Mouse (Mus musculus): Measurements from ENCODE around the gene Cib1. TPM values are rescaled to one million over a fixed set of nuclear protein-coding genes. Genes with fewer than 3 reads are reported as not detected.

The Cib1 gene
- polyA plus RNA-seq (2015; fragmentation: Nextera tagmentation; extraction: Ambion mirVana), result 62.5 and 69.4 TPM in 2 replicates

DNA sequence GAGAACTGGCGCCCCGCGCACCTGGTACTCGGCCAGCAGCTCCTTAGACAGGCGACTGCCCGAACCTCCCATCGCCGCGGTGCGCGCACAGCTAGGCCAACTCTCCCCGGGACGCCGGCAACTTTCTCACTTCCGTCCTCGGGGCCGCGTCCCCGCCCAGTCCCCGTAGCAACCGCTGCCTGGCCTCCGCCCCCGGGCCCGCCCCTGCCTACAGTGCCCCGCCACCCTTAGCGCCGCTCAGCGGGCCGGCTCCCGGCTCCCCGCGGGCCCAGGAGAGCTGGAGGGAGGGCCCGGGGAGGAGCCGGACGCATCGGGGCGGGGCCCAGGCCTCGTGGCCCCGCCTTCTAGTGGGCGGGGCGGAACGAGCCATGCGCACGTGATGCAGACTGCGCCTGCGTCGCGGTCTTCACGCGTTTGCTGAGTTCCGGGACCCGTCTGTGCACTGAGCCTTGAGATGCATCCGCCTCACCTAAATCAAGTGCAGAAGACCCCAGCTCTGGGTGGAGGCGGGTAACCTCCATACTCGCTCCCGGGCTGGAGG, at the start of gene Cib1, which contains the start of gene Gdpgp1:
TSS of gene Cib1 (minus strand) at position 325 of the 541 bp plus-strand sequence.
TSS of gene Gdpgp1 (plus strand) at position 377 of the 541 bp plus-strand sequence.
- peak within 1 kb of the TSS; percentile 64 for H3K4me3 ChIP-seq
- WGBS, result under 1% methylated on average over 55 of the region's 56 CpGs
- H3K27ac ChIP-seq, result peak within 1 kb of the TSS; percentile 69
- H3K9ac ChIP-seq, result peak within 1 kb of the TSS; percentile 60
- H3K9me3 ChIP-seq, result no peaks in the 10 kb centered on the region
- ATAC-seq (ENCODE audit: insufficient number of reproducible peaks, low FRiP score, low TSS enrichment, low read depth), result peak; percentile 98
- H3K27me3 ChIP-seq, result no peaks in the 10 kb centered on the region
- H3K4me2 ChIP-seq, result peak within 1 kb of the TSS; percentile 80
- peaks cover 10% of the 10 kb centered on the region for H3K36me3 ChIP-seq
- H3K4me1 ChIP-seq, result peaks cover 16% of the 10 kb centered on the region

GRCm38 (mm10) chr7:80281646-80282045, 49.0 kb upstream of the Cib1 start:
- Histone ChIP-seq H3K4me3 (no peak overlapping the region), H3K9me3 (no peaks in the 10 kb centered on the region), H3K4me1 (no peaks in the 10 kb centered on the region), H3K27me3 (no peaks in the 10 kb centered on the region), H3K9ac (no peak overlapping the region), H3K27ac (no peak overlapping the region), H3K36me3 (peaks cover 78% of the 10 kb centered on the region), H3K4me2 (no peak overlapping the region)
- ATAC-seq (ENCODE audit: insufficient number of reproducible peaks, low FRiP score, low TSS enrichment, low read depth), result no peak
- WGBS, result 86% methylated on average over 3 of the region's 3 CpGs

DNA sequence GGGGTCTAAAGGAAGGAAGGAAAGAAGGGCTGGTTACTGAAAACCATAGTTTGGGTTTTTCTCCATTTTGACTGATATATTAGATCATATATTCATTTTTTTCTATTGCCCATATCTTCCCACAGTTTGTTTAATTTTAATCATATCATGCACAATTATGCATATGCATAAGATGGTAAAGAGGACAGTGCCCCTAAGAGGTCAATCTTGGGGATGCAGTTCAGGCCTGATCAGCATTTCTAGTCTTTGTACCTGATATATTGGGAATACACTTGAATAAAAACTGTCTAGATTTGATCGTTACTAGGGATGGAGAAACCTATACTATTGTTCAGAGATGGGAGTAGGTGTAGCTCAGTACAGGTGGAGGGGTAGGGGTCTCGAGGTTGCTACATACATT, 48.4 kb upstream of the Cib1 start:
- Histone ChIP-seq H3K9me3 (no peaks in the 10 kb centered on the region), H3K4me3 (no peak overlapping the region), H3K27me3 (no peaks in the 10 kb centered on the region), H3K27ac (no peak overlapping the region), H3K4me1 (no peaks in the 10 kb centered on the region), H3K9ac (no peak overlapping the region), H3K4me2 (no peak overlapping the region), H3K36me3 (peaks cover 78% of the 10 kb centered on the region)
- 86% methylated on average over 2 of the region's 2 CpGs for WGBS
- ATAC-seq (ENCODE audit: insufficient number of reproducible peaks, low FRiP score, low TSS enrichment, low read depth), result no peak

DNA sequence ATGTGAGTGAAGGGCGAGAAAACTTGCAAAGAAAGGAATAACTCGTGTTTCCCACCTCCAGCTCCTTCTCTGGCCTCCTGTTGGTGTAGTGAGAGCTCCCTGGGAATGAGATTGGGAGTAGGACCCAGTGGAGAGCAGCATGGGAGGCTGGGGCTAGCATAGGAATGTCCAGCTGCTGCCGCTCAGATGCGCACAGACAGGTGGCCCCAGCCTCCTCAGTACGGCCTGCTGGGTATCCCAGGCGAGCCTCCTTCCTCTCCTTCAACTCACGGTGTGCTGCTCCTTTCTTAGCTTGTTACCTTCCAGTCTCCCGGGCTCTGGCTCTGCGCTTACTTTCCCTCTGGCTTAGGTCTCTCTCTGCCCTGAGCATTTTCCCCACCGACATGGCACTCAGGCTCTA, 47.4 kb upstream of the Cib1 start:
- Histone ChIP-seq H3K4me1 (no peaks in the 10 kb centered on the region), H3K27ac (no peak overlapping the region), H3K9me3 (no peaks in the 10 kb centered on the region), H3K4me2 (no peak overlapping the region), H3K27me3 (no peaks in the 10 kb centered on the region), H3K36me3 (peaks cover 75% of the 10 kb centered on the region), H3K9ac (no peak overlapping the region), H3K4me3 (no peak overlapping the region)
- WGBS, result 79% methylated on average over 10 of the region's 10 CpGs
- ATAC-seq (ENCODE audit: insufficient number of reproducible peaks, low FRiP score, low TSS enrichment, low read depth), result no peak

DNA sequence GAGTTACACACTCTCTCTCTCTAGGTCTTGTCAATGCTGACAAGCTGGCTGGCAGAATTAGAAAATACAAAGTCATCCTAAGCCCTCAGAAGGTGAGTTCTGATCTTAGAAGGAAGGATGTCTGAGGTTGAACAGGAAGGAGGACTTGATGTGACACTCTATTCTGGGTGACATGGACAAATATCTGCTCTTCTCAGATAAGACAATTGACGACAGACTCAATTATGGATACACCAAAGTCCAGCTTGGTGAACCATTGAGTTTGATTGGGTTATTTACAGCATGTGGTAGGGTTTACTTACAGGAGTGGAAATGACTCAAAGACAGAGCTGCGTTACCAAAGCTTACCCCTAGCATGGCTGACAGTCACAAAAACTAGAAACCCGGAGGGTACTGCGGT, 43.8 kb upstream of the Cib1 start:
- 97% methylated on average over 4 of the region's 4 CpGs for WGBS

GRCm38 (mm10) chr7:80273456-80273855, 40.8 kb upstream of the Cib1 start:
- no peak overlapping the region for H3K4me2 ChIP-seq
- H3K4me1 ChIP-seq, result peaks cover 14% of the 10 kb centered on the region
- H3K27me3 ChIP-seq, result no peaks in the 10 kb centered on the region
- H3K27ac ChIP-seq, result no peak overlapping the region
- no peak overlapping the region for H3K4me3 ChIP-seq
- no peak overlapping the region for H3K9ac ChIP-seq
- H3K36me3 ChIP-seq, result peaks cover 60% of the 10 kb centered on the region
- H3K9me3 ChIP-seq, result 0 out of 2 replicates have a peak, but pooled peaks cover 4% of the 10 kb centered on the region
- no peak for ATAC-seq (ENCODE audit: insufficient number of reproducible peaks, low FRiP score, low TSS enrichment, low read depth)
- 94% methylated on average over 2 of the region's 2 CpGs for WGBS

More for the DNA sequence above, 43.8 kb upstream of the Cib1 start:
- H3K4me1 ChIP-seq, result no peaks in the 10 kb centered on the region
- H3K9ac ChIP-seq, result no peak overlapping the region
- no peak overlapping the region for H3K4me2 ChIP-seq
- no peak overlapping the region for H3K27ac ChIP-seq
- no peaks in the 10 kb centered on the region for H3K27me3 ChIP-seq
- ATAC-seq (ENCODE audit: insufficient number of reproducible peaks, low FRiP score, low TSS enrichment, low read depth), result no peak
- H3K9me3 ChIP-seq, result 0 out of 2 replicates have a peak, but pooled peaks cover 4% of the 10 kb centered on the region
- H3K36me3 ChIP-seq, result peaks cover 73% of the 10 kb centered on the region
- no peak overlapping the region for H3K4me3 ChIP-seq

GRCm38 (mm10) chr7:80269751-80270255, 37.2 kb upstream of the Cib1 start:
- H3K36me3 ChIP-seq, result peaks cover 48% of the 10 kb centered on the region
- H3K4me1 ChIP-seq, result peaks cover 16% of the 10 kb centered on the region
- peak overlapping the region; percentile 89 for H3K4me2 ChIP-seq
- H3K27ac ChIP-seq, result peak overlapping the region; percentile 57
- H3K4me3 ChIP-seq, result peak overlapping the region; percentile 83
- under 1% methylated on average over 23 of the region's 23 CpGs for WGBS
- no peaks in the 10 kb centered on the region for H3K27me3 ChIP-seq
- H3K9me3 ChIP-seq, result 0 out of 2 replicates have a peak, but pooled peaks cover 4% of the 10 kb centered on the region
- H3K9ac ChIP-seq, result peak overlapping the region; percentile 75
- ATAC-seq (ENCODE audit: insufficient number of reproducible peaks, low FRiP score, low TSS enrichment, low read depth), result peak; percentile 48; the same call in 1 of the 2 replicates

DNA sequence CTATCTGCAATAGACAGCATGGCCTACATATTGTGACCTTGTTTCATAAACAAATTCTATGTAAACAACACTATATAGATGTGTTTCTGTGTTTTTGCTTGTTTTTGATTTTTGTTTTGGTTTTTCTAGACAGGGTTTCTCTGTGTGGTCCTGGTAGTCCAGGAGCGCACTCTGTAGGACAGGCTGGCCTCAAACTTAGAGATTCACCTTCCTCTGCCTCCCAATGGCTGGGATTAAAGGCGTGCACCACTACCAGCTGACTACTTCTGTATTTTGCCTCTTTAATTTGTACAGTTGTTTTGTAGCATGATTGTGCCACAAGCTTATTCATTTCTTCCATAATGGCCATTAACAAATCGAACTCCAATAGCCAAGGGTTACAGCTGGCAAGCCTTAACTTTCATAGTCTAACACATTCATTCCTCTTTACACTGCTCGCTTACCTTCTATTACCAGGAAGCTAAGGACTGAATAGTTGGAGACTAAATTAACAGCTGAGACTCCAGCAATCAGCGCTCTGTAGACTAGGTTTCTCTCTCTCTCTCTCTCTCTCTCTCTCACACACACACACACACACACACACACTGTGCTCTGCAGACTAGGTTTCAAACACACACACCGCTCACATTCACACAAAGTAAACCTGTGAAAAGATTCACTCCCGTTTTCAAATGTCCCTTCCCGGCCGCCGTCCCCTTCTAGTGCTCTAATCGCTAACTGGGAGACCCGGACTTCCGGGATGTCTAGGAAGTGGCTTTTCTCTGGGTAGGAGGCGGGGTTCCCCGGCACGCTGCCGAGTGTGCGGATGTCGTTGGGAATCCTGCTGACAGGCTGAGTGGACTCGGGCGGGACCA, 36.5 kb upstream of the Cib1 start, which contains the start of gene Vps33b:
TSS of gene Vps33b (plus strand) at position 753 of the 854 bp plus-strand sequence.
- Histone ChIP-seq H3K9me3 (no peaks in the 10 kb centered on the region), H3K4me2 (peak within 1 kb of the TSS; percentile 89), H3K36me3 (peaks cover 48% of the 10 kb centered on the region), H3K4me1 (peaks cover 16% of the 10 kb centered on the region), H3K27me3 (no peaks in the 10 kb centered on the region), H3K27ac (peak within 1 kb of the TSS; percentile 57), H3K4me3 (peak within 1 kb of the TSS; percentile 83), H3K9ac (peak within 1 kb of the TSS; percentile 75)
- WGBS, result 5% methylated on average over 21 of the region's 21 CpGs
- peak; percentile 53; the same call in 1 of the 2 replicates for ATAC-seq (ENCODE audit: insufficient number of reproducible peaks, low FRiP score, low TSS enrichment, low read depth)

DNA sequence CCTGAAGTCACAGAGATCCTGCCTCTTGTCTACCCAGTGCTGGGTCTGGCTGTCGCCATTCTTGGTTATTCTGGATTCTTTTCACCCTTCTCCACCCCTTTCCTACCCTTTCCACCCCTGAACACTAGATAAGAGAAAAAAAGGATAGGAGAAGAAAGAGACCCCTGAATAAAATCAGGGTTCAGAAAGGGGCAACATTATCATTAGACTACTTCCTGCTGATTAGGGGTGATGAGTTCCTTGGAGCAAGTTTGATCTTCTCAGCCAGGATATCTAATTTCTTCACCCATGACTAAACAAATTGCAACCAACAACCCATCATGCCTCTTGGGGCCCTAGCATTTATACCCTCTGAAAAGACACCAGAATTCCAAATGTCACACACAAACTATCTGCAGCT, 35.2 kb upstream of the Cib1 start:
- no peak overlapping the region for H3K4me3 ChIP-seq
- H3K9ac ChIP-seq, result no peak overlapping the region
- H3K4me1 ChIP-seq, result peaks cover 16% of the 10 kb centered on the region
- H3K9me3 ChIP-seq, result no peaks in the 10 kb centered on the region
- no peaks in the 10 kb centered on the region for H3K27me3 ChIP-seq
- no peak for ATAC-seq (ENCODE audit: insufficient number of reproducible peaks, low FRiP score, low TSS enrichment, low read depth)
- 85% methylated on average over 1 of the region's 1 CpGs for WGBS
- H3K4me2 ChIP-seq, result no peak overlapping the region
- no peak overlapping the region for H3K27ac ChIP-seq
- peaks cover 42% of the 10 kb centered on the region for H3K36me3 ChIP-seq

DNA sequence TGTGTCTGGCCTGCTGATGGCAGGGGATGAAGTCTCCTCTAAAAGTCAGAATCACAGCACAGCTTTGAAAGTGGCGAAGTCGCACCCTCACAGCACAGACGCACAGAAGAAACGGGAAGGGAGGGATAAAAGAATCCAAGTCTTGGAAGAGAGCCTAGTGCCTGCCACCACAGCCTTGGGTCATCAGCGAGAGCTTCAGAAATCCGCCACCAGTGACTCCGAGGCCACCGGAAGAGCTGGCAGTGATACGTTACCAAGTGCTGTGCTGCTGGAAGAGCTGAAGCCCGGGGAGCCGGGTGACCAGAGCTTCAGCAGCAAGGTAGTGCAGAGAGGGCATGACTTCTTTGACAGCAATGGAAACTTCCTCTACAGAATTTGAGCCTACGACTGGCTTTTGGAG, 32.0 kb upstream of the Cib1 start:
- H3K4me3 ChIP-seq, result no peak overlapping the region
- H3K4me2 ChIP-seq, result no peak overlapping the region
- no peak for ATAC-seq (ENCODE audit: insufficient number of reproducible peaks, low FRiP score, low TSS enrichment, low read depth)
- H3K9ac ChIP-seq, result no peak overlapping the region
- H3K27ac ChIP-seq, result no peak overlapping the region
- peaks cover under 1% of the 10 kb centered on the region; the same call in 1 of the 2 replicates for H3K27me3 ChIP-seq
- H3K9me3 ChIP-seq, result no peaks in the 10 kb centered on the region
- WGBS, result 94% methylated on average over 12 of the region's 12 CpGs
- peaks cover 20% of the 10 kb centered on the region for H3K4me1 ChIP-seq
- H3K36me3 ChIP-seq, result peaks cover 35% of the 10 kb centered on the region

DNA sequence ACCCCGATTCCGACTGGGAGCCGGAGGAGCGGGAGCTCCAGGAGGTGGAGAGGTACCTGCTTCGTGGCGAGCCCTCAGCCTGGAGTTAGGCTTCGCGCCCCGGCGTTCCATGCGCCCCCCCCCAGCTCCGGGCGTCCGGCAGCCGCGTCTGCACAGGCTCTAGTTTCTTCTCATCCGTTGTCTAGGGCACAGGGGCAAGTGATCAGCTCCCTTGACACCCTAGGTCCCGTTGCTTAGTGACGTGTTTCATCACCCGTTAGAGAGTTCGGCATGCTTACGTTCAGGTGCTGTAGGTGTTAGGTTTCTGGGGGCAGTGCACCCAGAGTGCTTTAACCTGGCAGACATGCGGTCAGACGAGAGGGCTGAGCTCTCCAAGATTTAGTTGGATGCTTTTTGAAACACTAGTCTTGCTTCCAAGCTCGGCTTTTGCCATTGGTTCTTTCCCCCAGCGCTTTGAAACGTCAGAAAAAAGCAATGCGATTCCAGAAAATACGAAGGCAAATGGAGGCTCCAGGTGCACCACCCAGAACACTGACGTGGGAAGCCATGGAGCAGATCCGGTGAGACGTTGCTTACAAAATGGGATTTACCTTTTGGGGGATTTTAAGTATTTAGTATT, 28.9 kb upstream of the Cib1 start:
- H3K36me3 ChIP-seq, result peaks cover 28% of the 10 kb centered on the region
- peak overlapping the region; percentile 80 for H3K9ac ChIP-seq
- peaks cover 13% of the 10 kb centered on the region for H3K4me1 ChIP-seq
- H3K4me3 ChIP-seq, result peak overlapping the region; percentile 88
- H3K27ac ChIP-seq, result peak overlapping the region; percentile 87
- peak overlapping the region; percentile 78 for H3K4me2 ChIP-seq
- 2% methylated on average over 32 of the region's 32 CpGs for WGBS
- ATAC-seq (ENCODE audit: insufficient number of reproducible peaks, low FRiP score, low TSS enrichment, low read depth), result peak; percentile 30; the same call in 1 of the 2 replicates
- H3K27me3 ChIP-seq, result peaks cover 20% of the 10 kb centered on the region
- no peaks in the 10 kb centered on the region for H3K9me3 ChIP-seq
